Mouse (Mus musculus) macrophage (primary cell): ENCODE results near the gene Kif3b. TPM values are rescaled to one million over a fixed set of nuclear protein-coding genes. Genes with fewer than 3 reads are reported as not detected.
"Not testable (repeated sequence)": the region's sequence is repeated elsewhere in the genome, so short reads cannot be mapped to it uniquely, and the experiment has no call there.

ENCODE experiments used
- H3K27ac ChIP-seq: fragments of 350-480 bp; formaldehyde crosslinking; 2 replicates; pipeline ENCODE4 v1.9.0; 2021
- H3K36me3 ChIP-seq: fragments of 350-480 bp; formaldehyde crosslinking; 2 replicates; pipeline ENCODE4 v1.9.0; 2021; ENCODE audit errors: inconsistent target
- H3K4me3 ChIP-seq: fragments of 350-480 bp; formaldehyde crosslinking; 2 replicates; pipeline ENCODE4 v1.9.0; 2021; ENCODE audit errors: inconsistent target
- H3K79me2 ChIP-seq: fragments of 350-480 bp; formaldehyde crosslinking; 2 replicates; pipeline ENCODE4 v1.9.0; 2021; ENCODE audit errors: inconsistent target
- WGBS: methylation state at CpG from one replicate; pipeline ENCODE4 v1.1.7; 2026; ENCODE audit warnings: inconsistent platforms; ENCODE audit not compliant: missing documents; 5-methylcytosine and 5-hydroxymethylcytosine counted together
- polyA plus RNA-seq: library from polyadenylated mRNA; stranded (reverse); fragments of 250-400 nt; gene quantifications from 3 replicates; pipeline ENCODE4 v1.2.4, GENCODE M21; 2018; ENCODE audit warnings: inconsistent platforms
- total RNA-seq, 78 experiments: library from RNA; depleted of rRNA; stranded (reverse); fragments of 250-400 nt; gene quantifications; 1 replicate in 9 of 78; 2 replicates in 24 of 78; 3 replicates in 43 of 78; 4 replicates in 2 of 78; pipeline ENCODE4 v1.2.4; 2018; ENCODE audit warnings: inconsistent platforms in 56 of 78

The Kif3b gene
- 10 to 100 TPM; 10.8 to 64.8 (median 42.6) TPM for total RNA-seq (2018; cell fraction: chromatin; rRNA removed)
- 10 to 100 TPM; 23.8 to 62.1 (median 37.7) TPM for total RNA-seq (2018; cell fraction: cytosol; rRNA removed)
- total RNA-seq (2018; cell fraction: nucleus; rRNA removed), result 10 to 100 TPM; 15.8 to 88.5 (median 44.9) TPM
- polyA plus RNA-seq, result 28.0 to 32.8 TPM (median 28.4 TPM) in 3 replicates

- WGBS, result under 1% methylated on average over 63 of the region's 63 CpGs
- Histone ChIP-seq H3K79me2 (peaks cover 48% of the 10 kb centered on the region), H3K36me3 (no peaks in the 10 kb centered on the region), H3K27ac (peak within 1 kb of the TSS; percentile 37), H3K4me3 (peak within 1 kb of the TSS; percentile 69)
These were observed at the start of gene Kif3b for GRCm38 (mm10) chr2:153290938-153291928. TSS of gene Kif3b (plus strand) at chr2:153291413.

DNA sequence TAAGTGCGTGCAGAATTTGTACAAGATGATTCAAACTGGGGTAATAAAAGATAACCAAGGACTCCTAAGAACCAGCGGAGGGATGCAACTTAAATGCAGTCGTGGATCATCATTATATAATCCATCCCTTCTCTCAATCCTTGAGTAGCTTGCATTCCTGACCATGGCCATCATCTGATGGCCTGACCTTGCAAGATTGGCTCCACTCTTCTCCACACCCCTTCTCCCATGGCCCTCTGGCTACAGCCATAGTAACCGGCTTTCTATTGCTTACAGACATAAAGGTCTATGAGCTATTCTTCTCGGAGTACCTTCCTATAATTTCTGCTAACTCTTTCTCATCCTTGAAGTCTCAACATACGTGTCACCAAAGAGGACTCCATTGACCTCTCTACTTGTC is 49.1 kb upstream of the Kif3b start:
- WGBS, result 73% methylated on average over 6 of the region's 6 CpGs
- Histone ChIP-seq H3K36me3 (no peaks in the 10 kb centered on the region), H3K4me3 (peak overlapping the region; percentile 60), H3K79me2 (peaks cover 52% of the 10 kb centered on the region), H3K27ac (peak overlapping the region; percentile 78)

- Histone ChIP-seq H3K4me3 (no peak overlapping the region), H3K27ac (no peak overlapping the region), H3K36me3 (peaks cover 6% of the 10 kb centered on the region), H3K79me2 (no peaks in the 10 kb centered on the region)
- WGBS, result 26% methylated on average over 4 of the region's 5 CpGs
These were observed 41.5 kb upstream of the Kif3b start for GRCm38 (mm10) chr2:153249751-153250150.

- H3K36me3 ChIP-seq, result peaks cover 10% of the 10 kb centered on the region
- 95% methylated on average over 2 of the region's 2 CpGs for WGBS
- no peaks in the 10 kb centered on the region for H3K79me2 ChIP-seq
These were observed 34.6 kb upstream of the Kif3b start for GRCm38 (mm10) chr2:153256604-153257003.

DNA sequence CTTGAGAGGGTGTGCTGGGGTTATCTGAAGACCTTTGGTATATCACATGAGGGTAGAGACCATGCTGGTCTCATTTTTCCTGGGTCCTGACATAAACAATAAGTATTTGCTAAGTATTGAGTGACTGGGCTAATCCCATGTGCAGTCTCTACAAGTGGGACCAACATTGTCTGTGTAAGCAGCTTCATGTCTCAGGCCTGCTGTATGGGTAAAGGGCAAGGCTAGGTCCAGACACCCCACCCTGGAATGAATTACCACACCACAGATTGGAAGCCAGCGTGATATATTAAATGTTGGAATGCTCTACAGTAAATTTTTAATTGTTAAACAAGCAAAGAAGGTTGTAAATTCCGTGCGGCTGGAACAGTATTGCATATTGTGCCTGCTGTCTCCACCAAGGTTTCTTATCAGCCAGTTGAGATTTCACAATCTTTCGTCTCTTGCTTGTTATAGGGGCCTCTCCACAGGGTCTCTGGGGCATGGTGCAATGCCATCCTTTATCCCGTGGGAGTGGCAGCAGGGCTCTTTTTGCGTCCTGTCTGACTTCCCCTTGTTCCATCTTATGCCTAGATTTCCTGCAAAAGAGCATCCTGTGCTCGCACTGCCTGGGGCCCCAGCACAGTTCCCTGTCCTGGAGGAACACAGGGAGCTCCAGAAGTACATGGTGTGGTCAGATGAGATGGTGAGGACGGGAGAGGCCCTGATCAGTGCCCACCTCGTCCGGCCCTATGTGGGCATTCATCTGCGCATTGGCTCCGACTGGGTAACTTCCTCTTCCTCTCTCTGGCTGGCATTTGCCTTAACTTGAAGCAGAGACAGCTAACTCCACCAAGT is 32.0 kb upstream of the Kif3b start:
- 21% methylated on average over 12 of the region's 12 CpGs for WGBS
- no peaks in the 10 kb centered on the region for H3K79me2 ChIP-seq
- H3K36me3 ChIP-seq, result peaks cover 13% of the 10 kb centered on the region; the same call in 1 of the 2 replicates
- no peak overlapping the region for H3K4me3 ChIP-seq
- peak overlapping the region; percentile 43 for H3K27ac ChIP-seq

More at GRCm38 (mm10) chr2:153256604-153257003, 34.6 kb upstream of the Kif3b start:
- Histone ChIP-seq H3K4me3 (no peak overlapping the region), H3K27ac (no peak overlapping the region)

- peaks cover 13% of the 10 kb centered on the region; the same call in 1 of the 2 replicates for H3K36me3 ChIP-seq
- WGBS, result 60% methylated on average over 3 of the region's 3 CpGs
- H3K79me2 ChIP-seq, result no peaks in the 10 kb centered on the region
- peak overlapping the region; percentile 43 for H3K27ac ChIP-seq
- H3K4me3 ChIP-seq, result no peak overlapping the region
These were observed 31.1 kb upstream of the Kif3b start for GRCm38 (mm10) chr2:153259864-153260674.

GRCm38 (mm10) chr2:153263053-153263452 is 28.2 kb upstream of the Kif3b start:
- no peak overlapping the region for H3K4me3 ChIP-seq
- H3K36me3 ChIP-seq, result peaks cover 13% of the 10 kb centered on the region; the same call in 1 of the 2 replicates
- WGBS, result 25% methylated on average over 1 of the region's 7 CpGs
- no peaks in the 10 kb centered on the region for H3K79me2 ChIP-seq
- H3K27ac ChIP-seq, result no peak overlapping the region

DNA sequence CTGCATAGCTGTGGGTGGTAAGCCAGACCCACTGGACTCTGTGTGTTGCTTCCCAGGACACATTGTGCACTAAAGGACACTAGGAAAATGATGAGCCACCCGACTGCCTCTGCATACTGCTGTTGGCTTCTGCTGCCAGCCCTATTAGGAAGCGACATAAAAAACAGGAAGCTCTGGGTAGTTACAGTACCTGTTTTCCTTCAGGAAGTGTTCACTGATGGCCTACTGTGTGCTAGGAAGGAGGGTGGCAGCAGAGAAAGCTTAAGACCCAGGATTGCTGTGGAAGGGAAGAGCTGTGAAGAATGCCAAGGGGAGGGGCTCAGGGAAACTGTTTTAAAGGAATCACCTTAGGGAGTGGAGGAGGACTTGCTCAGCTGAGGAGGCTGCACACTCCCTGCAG is 23.9 kb upstream of the Kif3b start:
- WGBS, result 75% methylated on average over 2 of the region's 2 CpGs
- no peak overlapping the region for H3K27ac ChIP-seq
- H3K36me3 ChIP-seq, result peaks cover 6% of the 10 kb centered on the region; the same call in 1 of the 2 replicates
- H3K4me3 ChIP-seq, result no peak overlapping the region
- no peaks in the 10 kb centered on the region for H3K79me2 ChIP-seq

- H3K79me2 ChIP-seq, H3K4me3 ChIP-seq, H3K27ac ChIP-seq, H3K36me3 ChIP-seq: not testable (repeated sequence)
- WGBS, result 61% methylated on average over 7 of the region's 8 CpGs
These were observed 20.8 kb upstream of the Kif3b start for GRCm38 (mm10) chr2:153270231-153270915.

DNA sequence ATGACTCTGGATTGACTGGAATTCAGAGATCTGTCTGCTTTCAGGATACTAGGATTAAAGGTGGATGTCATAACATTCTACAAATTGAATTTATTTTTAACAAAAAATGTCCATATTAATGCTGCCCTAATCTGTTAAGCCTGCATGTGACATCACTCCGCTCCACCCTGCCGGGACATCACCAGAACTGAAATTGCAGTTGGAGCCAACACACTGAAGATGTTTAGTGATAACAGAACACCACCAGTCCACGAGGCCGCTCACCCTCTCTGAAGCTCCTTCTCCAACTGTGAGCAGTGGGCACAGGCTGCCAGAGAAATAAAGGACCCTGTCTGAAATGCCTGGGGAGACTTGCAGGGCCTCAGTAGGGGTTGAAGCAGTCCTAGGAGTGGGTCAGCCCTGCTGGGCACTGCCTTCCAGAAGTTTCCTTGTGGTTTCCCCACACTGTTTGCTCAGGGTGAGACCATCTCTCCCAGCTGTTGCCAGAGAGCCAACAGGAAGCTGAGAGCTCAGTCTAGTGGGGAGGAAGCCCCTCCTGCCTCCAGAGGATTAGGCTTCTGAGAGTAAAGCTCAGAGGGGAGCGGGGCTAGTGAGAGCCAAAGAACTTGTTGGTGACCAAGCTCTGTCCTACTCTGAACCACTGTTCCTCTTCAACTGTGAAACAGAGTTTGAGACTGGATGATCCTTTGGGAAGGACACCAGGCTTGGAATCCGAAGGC is 16.9 kb upstream of the Kif3b start:
- 92% methylated on average over 3 of the region's 6 CpGs for WGBS
- not testable (repeated sequence) for H3K36me3 ChIP-seq, H3K79me2 ChIP-seq, H3K4me3 ChIP-seq, H3K27ac ChIP-seq

DNA sequence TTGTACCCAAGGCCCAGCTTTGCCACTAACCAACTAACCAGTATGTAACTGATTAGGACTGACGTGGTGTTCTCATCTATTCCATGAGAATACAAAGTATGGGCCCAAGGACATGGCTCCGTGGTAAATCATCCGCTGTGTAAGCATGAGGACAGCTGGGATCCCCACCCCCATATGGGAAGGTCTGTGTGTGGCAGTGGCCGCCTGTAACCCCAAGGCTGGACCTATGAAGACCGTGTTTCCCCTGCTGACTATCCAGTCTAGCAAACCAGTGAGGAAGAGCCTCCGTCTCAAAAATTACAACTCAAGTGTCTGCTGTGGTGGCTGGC is 16.3 kb upstream of the Kif3b start:
- H3K27ac ChIP-seq, result no peak overlapping the region
- H3K4me3 ChIP-seq, result no peak overlapping the region
- WGBS, result 86% methylated on average over 6 of the region's 6 CpGs
- no peaks in the 10 kb centered on the region for H3K79me2 ChIP-seq
- no peaks in the 10 kb centered on the region for H3K36me3 ChIP-seq

DNA sequence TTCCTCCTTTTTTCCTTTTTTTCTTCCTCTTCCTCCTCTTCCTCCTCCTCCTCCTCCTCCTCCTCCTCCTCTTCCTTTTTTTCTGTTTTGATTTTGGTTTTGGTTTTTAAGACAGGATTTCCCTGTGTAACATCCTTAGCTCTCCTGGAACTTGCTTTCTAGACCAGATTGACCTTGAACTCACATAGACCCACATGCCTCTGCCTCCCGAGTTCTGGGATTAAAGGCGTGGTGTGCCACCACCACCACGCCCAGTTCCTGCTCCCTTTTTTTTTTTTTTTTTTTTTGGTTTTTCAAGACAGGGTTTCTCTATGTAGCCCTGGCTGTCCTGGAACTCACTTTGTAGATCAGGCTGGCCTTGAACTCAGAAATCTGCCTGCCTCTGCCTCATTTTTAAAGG is 15.6 kb upstream of the Kif3b start:
- H3K27ac ChIP-seq, H3K36me3 ChIP-seq, H3K4me3 ChIP-seq, H3K79me2 ChIP-seq: not testable (repeated sequence)
- 31% methylated on average over 3 of the region's 3 CpGs for WGBS

GRCm38 (mm10) chr2:153276440-153276839 is 14.8 kb upstream of the Kif3b start:
- Histone ChIP-seq H3K4me3 (no peak overlapping the region), H3K27ac (no peak overlapping the region), H3K36me3 (no peaks in the 10 kb centered on the region), H3K79me2 (no peaks in the 10 kb centered on the region)
- 94% methylated on average over 3 of the region's 8 CpGs for whole genome bisulfite sequencing
